Mouse (Mus musculus): ENCODE data around the gene Kbtbd4.

DNA sequence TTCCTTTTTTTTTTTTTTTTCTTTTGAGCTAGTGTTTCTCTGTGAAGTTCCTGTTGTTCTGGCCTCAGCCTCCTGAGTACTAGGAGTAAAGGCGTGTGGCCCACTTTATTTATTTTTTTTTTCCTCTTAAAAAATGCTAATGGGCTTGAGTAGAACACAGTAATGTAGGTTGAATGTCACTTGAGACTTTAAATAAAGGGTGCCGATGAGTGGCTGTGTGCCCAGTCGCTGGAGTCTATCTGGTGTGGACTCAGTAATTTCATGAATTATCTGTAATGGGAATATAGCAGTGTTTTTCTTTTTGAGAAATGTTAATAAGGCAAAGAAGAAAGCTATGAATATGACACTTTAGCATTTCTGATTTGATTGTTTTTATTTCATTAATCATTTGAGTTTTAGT lies 48.9 kb downstream of the Kbtbd4 start:
- TF ChIP-seq TBP (IDR thresholded peaks at IDR 0.05; ENCODE audit: low read depth, low read length) = no peak
- no peak for TF ChIP-seq GATA1 (IDR thresholded peaks at IDR 0.05; ENCODE audit: low read depth, low read length)
- no peak for TF ChIP-seq CTCF (IDR thresholded peaks at IDR 0.05 in 2 of 3, conservative IDR thresholded peaks at IDR 0.05 in 1 of 3; ENCODE audit: control insufficient read depth in 1 of 3, insufficient read depth in 1 of 3, low read depth in 2 of 3, low read length in 3 of 3, poor library complexity in 1 of 3, severe bottlenecking in 1 of 3)
- no peak for TF ChIP-seq TAL1 (IDR thresholded peaks at IDR 0.05; ENCODE audit: low read length)
- no peak for TF ChIP-seq MAFK (IDR thresholded peaks at IDR 0.05; ENCODE audit: borderline replicate concordance, low read depth, low read length)
- TF ChIP-seq SMC3 (IDR thresholded peaks at IDR 0.05; ENCODE audit: low read depth, low read length) = no peak
- TF ChIP-seq POLR2A (IDR thresholded peaks at IDR 0.05; ENCODE audit: control insufficient read depth in 1 of 2, insufficient read depth in 1 of 2, low read depth in 1 of 2, low read length in 2 of 2, poor library complexity in 1 of 2) = no peak
